Mouse (Mus musculus) T-helper 1 cell (primary cell): ENCODE results near the gene Mical2.

Source experiments
- in situ Hi-C: fragments of 300-600 bp; cut with MboI, MseI; formaldehyde crosslinking; loops from one replicate; pipeline ENCODE4 v1.15.1; 2025; ENCODE audit warnings: high pct_unique_total_duplicates

The Mical2 gene

DNA sequence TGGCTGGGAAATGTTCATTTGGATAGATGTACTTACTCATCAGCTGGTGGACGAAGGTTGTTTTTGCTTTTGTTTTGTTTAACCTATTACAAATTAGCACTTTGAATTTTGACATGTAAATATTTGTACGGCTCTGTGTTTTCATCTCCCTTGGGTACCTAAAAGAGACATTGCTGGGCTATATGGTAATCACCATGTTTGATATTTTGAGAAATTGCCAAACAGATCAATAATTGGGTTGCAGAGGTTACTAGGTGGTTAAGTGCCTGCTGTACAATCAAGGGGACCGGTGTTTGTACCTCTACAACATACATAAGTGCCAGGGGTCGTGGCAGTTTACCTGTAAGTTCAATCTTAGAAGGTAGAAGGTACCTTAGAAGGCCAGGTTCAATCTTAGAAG lies 220.8 kb downstream of the Mical2 start:
- in situ Hi-C loops = no loop called here

DNA sequence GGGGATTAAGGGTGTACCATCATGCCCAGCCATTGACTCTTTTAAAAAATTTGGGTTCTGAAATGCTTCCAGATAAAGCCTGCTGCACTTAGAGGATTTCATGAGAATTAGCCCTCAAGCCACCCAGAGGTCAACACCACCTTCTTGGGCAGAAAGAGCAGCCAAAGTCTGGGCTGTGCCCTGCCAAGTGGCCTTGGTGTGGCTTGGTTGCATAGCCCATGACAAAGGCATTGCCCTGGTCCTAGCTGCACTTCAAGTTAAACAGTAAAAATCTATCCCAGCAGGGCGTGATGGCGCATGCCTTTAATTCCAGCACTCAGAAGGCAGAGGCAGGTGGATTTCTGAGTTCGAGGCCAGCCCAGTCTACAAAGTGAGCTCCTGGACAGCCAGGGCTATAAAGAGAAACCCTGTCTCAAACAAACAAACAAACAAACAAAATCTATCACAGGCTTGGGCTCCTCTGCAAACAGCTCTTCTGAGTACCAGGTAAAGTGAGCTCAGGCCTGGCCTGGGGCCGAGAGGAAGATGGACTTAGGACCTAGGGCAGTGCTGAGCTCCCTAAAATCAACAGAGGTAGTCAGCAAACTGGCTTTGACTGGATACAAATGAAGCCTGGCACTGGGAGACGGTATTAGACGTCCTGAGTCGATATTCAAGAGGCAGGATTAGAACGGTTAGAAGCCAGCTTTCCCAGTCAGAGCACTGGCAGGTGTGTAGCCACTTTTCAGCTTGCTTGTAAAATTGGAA lies 224.5 kb downstream of the Mical2 start:
- in situ Hi-C loops = no loop called here

DNA sequence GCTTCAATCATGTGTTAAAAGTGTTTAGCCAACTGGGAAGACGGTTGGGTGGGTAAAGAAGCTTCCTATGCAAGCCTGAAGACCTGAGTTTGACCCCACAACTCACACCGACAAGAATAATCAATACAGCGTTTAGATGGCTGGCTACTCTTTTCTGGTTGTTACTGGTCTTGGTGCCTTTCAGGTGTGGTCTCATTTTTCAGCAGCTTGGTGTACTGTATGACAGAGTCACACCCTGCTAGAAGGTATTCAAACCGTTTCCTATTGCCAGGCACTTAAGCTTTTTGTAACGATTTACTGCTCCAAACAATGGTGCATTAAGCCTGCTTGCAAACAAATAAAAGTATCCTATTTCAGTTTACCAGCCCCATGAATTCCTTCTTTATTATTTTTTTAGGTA lies 226.8 kb downstream of the Mical2 start:
- in situ Hi-C loops = no loop called here

DNA sequence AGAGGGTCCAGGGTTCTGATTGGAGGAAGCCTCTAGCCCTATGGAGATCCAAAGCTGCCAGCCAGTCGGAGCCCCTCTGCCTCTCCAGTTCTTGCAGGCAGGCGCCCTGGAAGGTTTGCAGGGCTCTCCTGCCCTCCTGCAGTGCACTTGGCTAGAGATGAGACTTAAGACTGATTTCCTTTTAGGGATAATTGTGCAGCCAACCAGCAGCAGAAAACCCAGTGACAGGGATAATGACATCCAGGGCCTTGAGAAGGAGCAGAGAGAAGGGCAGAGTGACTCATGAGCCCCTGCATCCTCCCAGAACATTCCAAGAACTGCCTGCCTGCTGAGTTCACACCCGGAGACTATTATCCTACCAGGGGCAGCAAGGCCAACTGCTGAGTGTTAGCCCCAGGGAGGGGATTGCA lies 228.2 kb downstream of the Mical2 start:
- in situ Hi-C loops = no loop called here

DNA sequence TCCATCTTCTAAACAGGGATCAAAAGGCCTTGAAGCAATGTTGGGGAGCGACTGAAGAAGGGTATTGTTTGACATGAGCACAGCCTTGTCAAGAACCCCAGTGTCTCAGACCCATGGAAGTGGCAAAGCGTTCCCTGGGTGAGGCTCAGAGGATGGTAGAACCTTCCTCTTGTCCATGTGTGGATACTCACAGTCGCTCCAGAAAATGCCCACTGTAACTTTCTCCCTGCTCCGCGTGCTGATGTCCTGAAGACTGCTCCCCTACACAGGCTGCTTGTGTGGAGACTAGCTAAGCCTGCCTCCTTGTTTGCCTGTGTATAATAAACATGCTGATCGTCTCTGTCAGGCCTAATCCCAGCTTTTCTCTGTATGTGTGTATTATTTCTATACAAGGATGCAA lies 228.7 kb downstream of the Mical2 start:
- in situ Hi-C loops = no loop called here

DNA sequence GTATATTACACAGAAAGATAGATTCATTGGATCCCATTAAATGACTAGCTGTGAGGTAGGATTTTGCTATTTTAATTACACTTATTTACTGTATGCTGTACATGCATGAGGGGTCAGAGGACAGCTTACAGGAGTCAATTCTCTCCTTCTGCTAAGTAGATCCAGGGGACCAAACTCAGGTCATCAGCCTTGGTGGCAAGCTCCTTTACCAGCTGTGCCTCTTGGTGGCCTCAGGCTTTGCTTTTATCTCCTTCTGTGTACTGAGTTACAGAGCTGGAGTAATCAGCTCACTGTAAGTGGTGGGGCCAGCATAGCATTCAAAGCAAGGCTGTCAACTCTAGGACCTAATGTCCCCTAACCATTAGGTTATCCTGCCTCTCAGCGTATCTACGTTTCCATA lies 229.3 kb downstream of the Mical2 start:
- in situ Hi-C loops = no loop called here

DNA sequence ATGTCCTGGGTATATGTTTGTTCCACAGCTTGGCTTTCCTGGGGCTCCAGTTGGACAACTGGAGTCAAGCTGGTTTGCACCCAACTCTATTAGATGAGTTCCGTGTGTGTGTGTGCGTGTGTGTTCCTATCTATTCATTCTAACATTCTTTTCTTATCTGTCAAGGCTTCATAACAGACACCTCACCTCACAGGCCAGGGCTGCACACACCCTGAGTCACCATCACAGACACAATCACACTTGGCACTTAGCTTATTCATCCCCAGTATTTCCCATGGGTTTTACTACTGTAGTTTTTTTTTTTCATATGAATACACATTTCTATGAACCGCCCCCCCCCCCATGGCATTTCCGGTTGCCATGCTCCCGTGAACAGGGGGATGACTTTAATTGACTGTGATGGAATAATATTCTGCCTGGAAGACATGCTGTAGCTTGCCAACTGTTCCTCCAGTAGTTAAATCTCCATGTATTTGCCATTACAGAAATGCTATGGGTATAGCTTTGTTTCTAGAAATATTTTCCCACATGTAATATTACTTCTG lies 230.0 kb downstream of the Mical2 start:
- in situ Hi-C loops = no loop called here

DNA sequence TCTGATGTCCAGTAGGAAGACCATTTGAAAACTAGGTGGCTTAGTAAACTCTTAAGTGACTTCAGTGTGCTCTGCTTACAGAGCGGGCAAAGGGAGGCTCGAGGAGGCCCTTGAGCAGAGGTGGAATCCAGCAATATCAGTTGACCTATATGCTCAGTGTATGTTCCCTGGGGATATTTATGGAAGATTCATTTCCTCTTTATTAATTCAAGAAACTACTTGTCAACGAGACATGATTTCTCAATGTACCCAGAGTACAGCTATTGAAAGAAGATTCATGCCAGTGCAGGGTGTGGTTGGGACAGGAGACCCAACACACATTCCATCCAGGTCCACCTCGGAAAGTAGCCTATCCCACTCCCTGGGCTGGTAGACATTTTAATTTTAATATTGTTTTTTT lies 231.7 kb downstream of the Mical2 start:
- in situ Hi-C loops = no loop called here

DNA sequence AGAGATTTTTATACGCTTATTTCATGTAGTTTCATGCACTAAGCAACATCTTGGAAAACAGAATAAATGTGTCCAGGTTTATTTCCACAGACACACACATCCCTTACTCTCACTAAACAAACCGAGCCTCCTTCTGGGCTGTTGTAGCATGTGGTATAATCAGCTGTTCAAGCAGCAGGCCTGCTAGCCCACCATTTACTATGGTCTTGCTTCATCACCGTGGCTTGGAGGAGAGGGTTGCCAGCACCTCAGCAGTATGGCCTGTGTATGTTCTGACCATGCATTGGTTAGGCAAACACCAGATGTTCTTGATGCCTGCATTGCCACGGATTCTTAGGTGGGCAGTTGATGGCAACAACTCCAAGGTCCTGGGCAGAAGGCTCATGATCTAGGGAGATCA lies 232.3 kb downstream of the Mical2 start:
- in situ Hi-C loops = no loop called here

DNA sequence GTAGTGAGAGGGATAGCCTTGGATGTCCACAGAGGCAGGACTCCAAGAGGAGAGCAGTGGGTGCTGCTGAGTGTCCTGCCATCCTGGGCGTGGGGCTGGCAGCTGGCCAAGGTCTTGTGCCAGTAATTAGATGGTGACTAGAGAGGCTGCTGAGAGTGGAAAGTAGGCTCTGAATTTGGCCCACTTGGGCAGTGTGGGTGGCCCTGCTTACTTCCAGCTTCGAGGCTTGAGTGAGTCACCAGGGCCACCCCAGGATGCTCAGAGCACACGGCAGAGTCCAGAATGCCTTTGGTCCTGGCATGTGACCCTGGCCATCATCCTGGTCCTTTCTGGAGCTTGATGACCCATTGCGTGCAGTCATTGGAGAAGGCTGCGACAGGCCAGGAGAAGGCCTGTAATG lies 232.8 kb downstream of the Mical2 start:
- in situ Hi-C loops = no loop called here
